Mouse (Mus musculus): ENCODE measurements around the gene Dnase2b. TPM values are rescaled to one million over a fixed set of nuclear protein-coding genes. Genes with fewer than 3 reads are reported as not detected.

The Dnase2b gene
- total RNA-seq, 2 experiments from 2014 or later = not detected

DNA sequence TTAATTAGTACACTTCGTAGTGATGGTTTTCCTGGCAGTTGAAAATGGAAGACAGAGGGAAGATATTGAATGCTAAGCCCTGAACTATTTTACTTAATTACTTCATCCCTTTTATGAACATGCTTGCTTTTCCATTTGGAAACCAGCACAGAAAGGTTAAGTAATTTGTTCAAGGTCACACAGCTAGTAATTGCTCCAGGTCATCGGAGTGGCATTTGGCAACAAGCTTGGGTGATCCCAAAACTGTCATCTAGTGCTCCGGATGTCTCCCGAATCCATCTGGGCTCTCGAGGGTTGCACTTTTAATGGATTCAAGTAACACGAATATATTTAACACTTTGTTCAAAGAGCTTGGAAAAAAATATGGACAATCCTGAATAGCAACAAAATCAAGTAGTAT, 44.5 kb downstream of the Dnase2b start:
- no peak for DNase-seq
- intact Hi-C loops (cut with DNase I) = no loop called here

DNA sequence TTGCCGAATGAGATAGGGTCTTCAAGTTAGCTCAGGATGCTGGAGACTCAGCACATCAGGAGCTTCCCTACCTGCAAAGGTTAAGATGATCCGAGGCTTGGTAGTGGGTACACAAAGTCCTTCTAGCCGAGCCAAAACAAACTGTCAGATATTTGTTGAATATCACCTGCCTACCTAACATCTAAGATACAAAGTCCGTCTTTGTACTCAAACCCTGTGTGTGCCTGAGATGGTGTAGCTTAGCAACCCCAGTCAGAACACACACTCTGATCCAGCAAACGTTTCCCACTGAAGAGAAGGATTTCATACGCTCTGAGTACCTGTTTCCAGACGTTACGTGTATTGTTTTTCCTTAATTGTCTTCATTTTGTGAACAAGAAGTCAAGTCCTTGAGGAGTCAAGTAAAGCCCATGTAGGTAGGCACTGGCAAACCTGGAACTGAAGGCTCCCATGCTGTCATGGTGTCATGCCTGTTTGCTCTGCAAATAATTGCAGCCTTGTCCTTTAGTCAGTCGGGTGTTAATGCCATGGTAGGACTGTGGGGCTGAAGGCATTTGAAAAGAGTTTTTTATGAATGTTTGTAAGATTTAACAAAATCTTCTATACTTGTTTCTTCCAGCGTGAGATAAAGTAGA, 45.1 kb downstream of the Dnase2b start, which contains the start of gene Uox:
TSS of gene Uox (plus strand) at position 279 of the 635 bp plus-strand sequence.
- DNase-seq = no peak
- intact Hi-C loops (cut with DNase I) = no loop called here

DNA sequence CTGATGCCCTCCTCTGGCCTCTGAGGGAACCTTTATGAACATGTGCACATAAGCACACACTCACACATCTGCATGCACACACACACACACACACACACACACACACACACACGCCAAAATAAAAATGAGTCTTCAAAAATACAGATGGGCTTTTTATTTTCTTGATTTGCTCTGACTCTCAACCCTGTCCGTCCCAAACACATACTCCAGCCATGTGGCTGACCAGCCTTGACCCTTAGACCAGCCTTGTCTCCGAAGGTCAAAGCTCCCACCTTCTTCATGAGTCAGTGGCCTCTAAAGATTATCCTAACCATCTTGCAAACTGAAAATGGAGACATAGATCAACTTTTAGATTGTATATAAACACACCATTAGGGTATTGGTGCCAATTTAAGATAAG, 45.8 kb downstream of the Dnase2b start:
- DNase-seq = no peak
- intact Hi-C loops (cut with DNase I) = loop anchor here (10.0 kb wide), 1 partner anchor 175 kb away; no protein-coding TSS in a partner anchor

DNA sequence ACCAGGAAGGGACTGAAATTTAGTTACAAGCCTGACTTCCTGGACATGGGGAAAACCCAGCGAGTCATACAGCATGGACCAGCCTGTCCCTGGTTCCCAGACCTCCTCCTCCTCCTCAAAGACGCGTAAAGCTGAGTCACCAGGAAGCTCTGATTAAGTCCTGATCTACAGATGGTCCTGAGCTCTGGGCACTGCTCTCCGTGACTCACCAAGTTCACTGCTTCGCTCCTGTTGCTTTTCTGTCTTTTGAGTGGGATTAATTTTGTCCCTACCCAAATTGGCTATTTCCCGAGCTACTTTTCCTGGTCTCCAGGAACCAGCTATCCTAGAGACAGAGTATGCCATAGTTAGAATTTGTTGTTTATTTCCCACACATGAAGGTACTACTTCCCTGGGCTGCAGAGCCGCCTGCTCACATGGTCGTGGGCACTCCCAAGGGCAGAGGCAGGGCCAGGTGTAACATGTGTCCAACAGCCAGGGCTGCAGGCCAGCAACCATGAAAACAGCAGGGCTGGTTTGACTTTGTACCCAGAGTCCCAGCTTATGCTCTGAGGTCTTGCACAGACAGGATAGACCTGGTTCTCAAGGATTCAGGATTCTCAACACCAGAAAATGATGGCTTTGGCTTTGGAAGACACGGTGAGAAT, 47.4 kb downstream of the Dnase2b start:
- intact Hi-C loops (cut with DNase I) = loop anchor here (10.0 kb wide), 1 partner anchor 177 kb away; no protein-coding TSS in a partner anchor
- no peak for DNase-seq

DNA sequence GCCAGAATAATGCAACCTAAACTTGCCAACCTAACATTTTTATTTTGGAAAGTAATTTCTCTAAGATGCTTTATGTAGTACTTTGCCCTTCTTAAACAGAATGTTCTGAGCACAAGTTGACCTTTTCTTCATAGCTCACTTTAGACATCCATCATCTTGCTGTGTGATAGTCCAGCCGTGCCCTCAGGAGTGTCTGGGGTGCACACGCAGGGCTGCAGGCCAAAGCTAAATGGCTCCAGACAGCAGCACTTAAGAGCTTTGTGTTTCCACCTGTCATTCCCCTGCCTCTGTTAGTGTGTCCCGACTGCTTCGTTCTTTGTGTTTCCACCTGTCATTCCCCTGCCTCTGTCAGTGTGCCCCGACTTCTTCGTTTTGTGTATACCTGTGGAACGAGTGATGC, 48.0 kb downstream of the Dnase2b start:
- intact Hi-C loops (cut with DNase I) = loop anchor here (10.0 kb wide), 1 partner anchor 177 kb away; no protein-coding TSS in a partner anchor
- no peak for DNase-seq

DNA sequence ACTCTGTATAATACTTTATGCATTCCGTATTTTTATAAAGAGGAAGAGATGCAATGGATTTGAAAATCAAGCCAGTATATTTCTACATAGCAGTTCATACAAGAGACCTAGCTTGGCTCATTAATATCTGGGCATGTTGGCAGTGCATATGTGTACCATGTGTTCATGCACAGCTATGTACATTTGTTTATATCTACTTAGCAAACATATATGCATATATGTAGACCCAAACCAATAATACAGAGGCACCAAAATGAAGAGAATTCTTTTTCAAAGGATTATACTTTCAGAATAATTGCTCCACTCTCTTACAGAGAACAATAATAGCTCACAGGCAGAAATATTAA, 50.4 kb downstream of the Dnase2b start:
- no peak for DNase-seq
- intact Hi-C loops (cut with DNase I) = loop anchor here (10.0 kb wide), 1 partner anchor 180 kb away; no protein-coding TSS in a partner anchor

DNA sequence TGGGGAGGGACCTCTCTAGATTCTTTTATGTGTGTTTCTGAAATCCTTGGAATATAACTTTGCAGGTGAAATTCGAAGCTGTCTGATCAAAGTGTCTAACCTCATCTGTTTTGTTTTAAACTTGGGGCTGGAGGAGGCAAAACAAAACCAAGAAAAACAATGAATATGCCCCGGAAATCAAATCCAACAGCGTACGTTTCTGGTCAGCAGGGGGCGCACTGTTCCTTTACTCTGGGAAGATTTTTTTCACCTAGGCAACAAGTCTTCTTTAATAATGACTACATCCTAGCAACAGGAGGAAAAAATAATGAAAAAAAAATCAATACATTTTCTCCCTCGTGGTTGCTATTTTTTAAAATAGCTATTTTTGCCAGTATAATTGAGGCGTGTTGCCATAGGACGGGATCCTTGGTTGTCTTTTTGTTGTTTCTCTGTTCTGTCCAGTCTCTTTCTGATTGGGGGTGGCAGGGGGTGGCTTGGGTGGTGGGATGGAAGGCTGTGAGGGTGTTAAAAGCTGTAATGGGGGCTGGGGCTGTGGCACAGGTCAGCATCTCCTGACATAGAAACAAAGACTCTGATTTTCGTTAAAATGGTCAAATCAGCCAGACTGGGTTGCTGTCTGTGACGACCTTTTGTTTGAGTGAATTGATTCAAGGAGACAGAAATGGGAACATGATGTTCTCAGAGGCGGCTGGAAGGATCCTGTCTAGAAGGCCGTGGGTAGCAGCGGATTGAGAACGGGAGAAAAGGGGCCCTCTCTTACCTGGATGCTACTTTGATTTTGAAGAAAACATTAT, 50.9 kb downstream of the Dnase2b start:
- DNase-seq = peak; percentile 77
- intact Hi-C loops (cut with DNase I) = loop anchor here (10.0 kb wide), 1 partner anchor 180 kb away; no protein-coding TSS in a partner anchor

DNA sequence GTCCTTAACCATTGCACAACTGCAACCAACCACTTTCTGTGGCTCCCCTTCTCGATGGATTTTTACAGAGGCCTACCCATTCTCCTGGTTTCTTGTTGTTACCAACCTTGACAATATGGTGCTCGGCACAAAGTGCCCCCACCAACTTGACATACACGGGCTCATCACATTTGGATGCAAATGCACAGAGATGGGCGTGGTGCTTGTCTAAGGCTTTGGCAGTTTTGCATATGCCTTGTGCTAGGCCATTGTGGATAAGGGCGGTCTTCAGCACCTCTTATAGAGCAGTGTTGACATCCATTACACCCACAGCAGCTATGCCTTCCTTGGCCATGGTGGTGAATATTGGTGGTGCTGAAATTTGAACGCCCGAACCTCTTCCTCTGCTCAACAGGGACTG, 52.5 kb downstream of the Dnase2b start:
- DNase-seq = no peak
- intact Hi-C loops (cut with DNase I) = loop anchor here (10.0 kb wide), 1 partner anchor 182 kb away; no protein-coding TSS in a partner anchor

DNA sequence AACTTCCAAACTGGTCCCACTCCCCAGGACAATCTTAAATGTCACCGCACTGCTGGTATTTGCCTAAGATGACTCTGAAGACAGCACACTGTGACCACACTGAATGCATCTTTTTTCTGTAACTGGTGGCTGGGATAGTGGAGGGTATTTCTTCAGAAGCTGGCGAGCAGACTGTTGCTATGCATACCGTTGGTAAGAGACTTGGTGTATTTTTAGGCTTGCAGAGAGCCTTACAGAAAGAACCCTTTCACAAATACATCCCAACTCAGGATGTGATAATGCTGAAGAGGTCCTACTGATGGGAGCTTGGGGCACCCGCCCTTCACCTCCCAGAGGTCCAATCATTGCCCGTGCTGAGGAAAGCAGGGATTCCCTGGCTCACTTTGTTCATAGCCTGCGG, 57.9 kb downstream of the Dnase2b start:
- DNase-seq = no peak

DNA sequence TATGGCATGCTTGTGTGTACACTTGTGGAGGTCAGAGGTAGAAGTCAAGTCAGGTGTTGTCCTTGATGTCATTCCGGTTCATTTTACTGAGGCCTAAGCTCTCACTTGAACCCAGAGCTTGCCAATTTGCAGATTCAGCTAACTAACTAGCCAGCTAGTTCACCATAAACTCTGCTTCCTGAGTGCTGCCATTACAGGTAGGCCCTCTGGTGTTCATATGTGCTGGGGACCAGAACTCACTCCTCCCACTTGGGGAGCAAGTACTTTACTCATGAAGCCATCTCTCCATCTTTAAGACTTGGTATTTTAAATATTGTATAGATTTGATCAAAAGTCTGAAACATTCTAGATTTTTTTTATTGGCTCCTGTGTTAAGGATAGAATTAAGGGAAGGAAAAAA, 58.8 kb downstream of the Dnase2b start:
- intact Hi-C loops (cut with DNase I) = no loop called here

More for the DNA sequence above, 57.9 kb downstream of the Dnase2b start:
- intact Hi-C loops (cut with DNase I) = no loop called here

DNA sequence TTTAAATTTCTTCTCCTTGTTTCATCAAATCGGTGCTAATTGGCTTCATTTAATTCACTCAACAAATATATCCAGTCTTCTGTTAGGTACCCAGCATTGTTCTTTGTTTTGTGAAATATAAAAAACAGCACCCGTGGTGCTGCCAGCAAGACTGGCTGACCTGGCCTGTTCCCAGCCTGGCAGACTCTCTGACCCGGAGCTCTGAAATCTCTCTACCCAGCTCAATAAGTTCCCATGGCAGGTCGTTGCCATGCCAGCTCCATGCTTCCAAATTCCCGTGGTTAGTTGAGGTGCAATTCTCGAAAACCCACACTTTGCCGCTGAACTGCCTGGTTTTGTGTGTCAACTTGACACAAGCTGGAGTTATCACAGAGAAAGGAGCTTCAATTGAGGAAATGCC, 60.6 kb downstream of the Dnase2b start:
- intact Hi-C loops (cut with DNase I) = no loop called here
- no peak for DNase-seq

More for the DNA sequence above, 58.8 kb downstream of the Dnase2b start:
- DNase-seq = no peak

DNA sequence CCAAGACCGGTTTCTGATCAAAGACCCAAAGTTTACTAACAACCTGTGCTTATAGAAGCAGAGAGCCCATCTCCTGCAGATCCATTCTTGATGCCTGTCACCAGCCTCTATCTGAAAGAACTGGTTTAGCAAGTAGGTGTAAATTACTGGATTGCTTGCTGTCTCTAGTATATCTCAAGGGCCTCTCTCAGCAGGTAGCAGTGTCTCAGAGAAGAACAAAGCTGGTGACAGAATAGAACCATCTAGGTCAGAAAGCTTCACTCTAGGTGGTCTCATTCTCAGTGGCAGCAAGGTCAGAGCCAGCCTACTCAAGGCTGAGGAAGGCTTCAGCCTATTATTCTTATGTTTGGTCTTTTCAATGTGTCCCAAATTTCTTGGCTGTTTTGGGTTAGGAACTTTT, 71.8 kb downstream of the Dnase2b start:
- DNase-seq = no peak
- intact Hi-C loops (cut with DNase I) = no loop called here

DNA sequence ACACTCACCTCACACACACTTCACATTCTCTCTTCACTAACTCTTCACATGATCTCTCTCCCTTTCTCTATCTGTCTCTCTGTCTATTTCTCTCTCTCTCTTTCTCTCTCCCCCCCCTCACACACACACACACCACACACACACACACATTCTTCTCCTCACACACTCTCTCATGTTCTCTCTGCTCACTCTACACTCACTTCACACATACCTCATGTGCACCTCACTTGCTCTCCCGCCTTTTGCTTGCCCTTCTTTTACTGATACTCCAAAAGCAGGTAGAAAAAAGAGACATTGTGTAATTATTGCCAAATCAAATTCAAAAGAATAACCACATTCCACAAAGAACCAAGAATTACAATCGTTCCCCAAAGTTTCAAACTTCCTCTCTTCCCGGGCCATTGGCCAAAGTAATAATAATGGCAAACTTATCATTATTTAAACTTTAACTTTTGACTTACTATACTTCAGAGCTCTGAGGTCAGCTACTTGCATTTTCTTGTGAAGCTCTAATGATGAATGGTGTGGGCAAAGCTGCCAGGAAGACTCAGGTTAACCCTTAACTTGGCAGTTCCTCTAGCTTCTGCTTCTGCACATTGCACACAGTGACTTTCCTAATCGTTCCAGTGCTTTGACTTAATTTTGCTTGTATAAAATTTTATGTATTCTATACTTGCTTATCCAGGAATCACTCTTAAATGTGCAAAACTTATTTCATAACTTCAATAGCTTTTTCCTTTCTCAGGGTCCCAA, 74.7 kb downstream of the Dnase2b start:
- DNase-seq = no peak
- intact Hi-C loops (cut with DNase I) = no loop called here

DNA sequence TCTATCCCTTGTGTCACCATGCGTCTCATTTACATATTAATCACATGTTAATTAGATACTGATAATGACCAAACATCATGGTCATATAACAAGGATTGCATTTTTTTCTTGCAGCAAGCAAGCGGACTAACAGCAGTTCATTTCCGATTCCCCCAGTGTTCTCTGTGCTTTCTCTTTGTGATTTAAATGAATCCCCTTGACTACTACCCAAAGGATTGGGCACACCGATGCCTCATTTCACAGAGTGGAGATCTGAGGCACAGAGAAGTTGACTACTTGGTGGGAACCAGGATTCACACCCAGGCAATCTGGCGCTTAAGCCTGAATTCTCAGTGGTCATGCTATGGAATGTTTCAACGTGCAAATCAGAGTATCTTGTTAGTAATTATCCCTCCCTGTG, 80.4 kb downstream of the Dnase2b start:
- intact Hi-C loops (cut with DNase I) = no loop called here

More for the DNA sequence above, 80.4 kb downstream of the Dnase2b start:
- no peak for DNase-seq

Other genes with a start within 250 kb of the Dnase2b start
- gene Ssx2ip, start 211.0 kb downstream of the Dnase2b start, total RNA-seq (2021) = 10 to 100 TPM; 80.7 to 81.5 TPM
- gene Ctbs, start 165.8 kb downstream of the Dnase2b start, total RNA-seq (2021) = 1 to 10 TPM; 4.7 to 5.9 TPM
- gene Spata1, start 115.8 kb downstream of the Dnase2b start, total RNA-seq (2021) = 1 to 10 TPM; 5.0 to 8.3 TPM
- gene Gng5, start 115.8 kb downstream of the Dnase2b start, total RNA-seq (2021) = 10 to 100 TPM; 50.3 to 68.4 TPM
- 10 to 100 TPM; 22.5 to 24.5 TPM for gene Rpf1, start 94.2 kb downstream of the Dnase2b start, total RNA-seq (2021)
- gene Uox, start 45.2 kb downstream of the Dnase2b start, total RNA-seq (2021) = under 1 TPM; 0.18 to 0.38 TPM
- gene 4930503B20Rik, start 35.7 kb upstream of the Dnase2b start, total RNA-seq (2021) = under 1 TPM in 1 of 2 experiments, not detected in 1; 0.20 TPM
- under 1 TPM in 1 of 2 experiments, not detected in 1; 0.48 TPM for gene Samd13, start 70.0 kb upstream of the Dnase2b start, total RNA-seq (2021)
- 100 to 1,000 TPM; 331 to 372 TPM for gene Prkacb, start 197.4 kb upstream of the Dnase2b start, total RNA-seq (2021)
- gene Ttll7, start 236.8 kb upstream of the Dnase2b start, total RNA-seq (2021) = 10 to 100 TPM; 48.8 to 49.4 TPM